Mouse (Mus musculus) small intestine, adult 2 months (tissue): ENCODE data around the gene Dhh. TPM values are rescaled to one million over a fixed set of nuclear protein-coding genes. Genes with fewer than 3 reads are reported as not detected.
A peak's percentile ranks its signal among the peaks of the same experiment; 100 is the strongest.

Experiments
- H3K27ac ChIP-seq: fragments of 200-500 bp; 2 replicates; pipeline ENCODE4 v1.5.1; 2012; ENCODE audit warnings: low read depth, low read length, control low read depth, inconsistent platforms; ENCODE audit not compliant: insufficient read depth
- H3K27me3 ChIP-seq: fragments of 200-500 bp; 2 replicates; pipeline ENCODE4 v1.6.1; 2012; ENCODE audit warnings: mild to moderate bottlenecking, moderate library complexity, low read length, inconsistent platforms; ENCODE audit not compliant: control insufficient read depth, insufficient read depth
- H3K36me3 ChIP-seq: fragments of 200-500 bp; 2 replicates; pipeline ENCODE4 v1.6.1; 2012; ENCODE audit warnings: mild to moderate bottlenecking, low read length, control low read depth, inconsistent platforms; ENCODE audit not compliant: control insufficient read depth, insufficient read depth
- H3K4me1 ChIP-seq: fragments of 200-500 bp; 2 replicates; pipeline ENCODE4 v1.6.1; 2012; ENCODE audit warnings: low read length, inconsistent platforms, mixed read lengths; ENCODE audit not compliant: control insufficient read depth, insufficient read depth, insufficient read length
- H3K4me3 ChIP-seq: fragments of 200-500 bp; 2 replicates; pipeline ENCODE4 v1.5.1; 2012; ENCODE audit warnings: low read depth, mild to moderate bottlenecking, control low read depth, inconsistent platforms, low read length, moderate library complexity
- CTCF ChIP-seq: fragments of 200-500 bp; IDR thresholded peaks from 2 replicates; pipeline ENCODE4 v1.5.1; 2012; ENCODE audit warnings: low read depth, mild to moderate bottlenecking, control low read depth, inconsistent platforms, low read length, moderate library complexity, mixed read lengths; ENCODE audit not compliant: insufficient replicate concordance, insufficient read length; ENCODE audit errors: extremely low read depth
- POLR2A ChIP-seq: fragments of 200-500 bp; IDR thresholded peaks from 2 replicates; pipeline ENCODE4 v1.6.1; 2012; ENCODE audit warnings: low read depth, mild to moderate bottlenecking, control low read depth, inconsistent platforms, low read length, moderate library complexity
- WGBS: fragments of 180-500 bp; shearing (Covaris S2); methylation state at CpG from one replicate; pipeline ENCODE4 v1.1.7; 2018; 5-methylcytosine and 5-hydroxymethylcytosine counted together
- polyA plus RNA-seq: library from polyadenylated mRNA; depleted of rRNA; stranded (reverse); fragments of >200 nt; gene quantifications from 2 replicates; pipeline ENCODE4 v1.2.3, GENCODE M21; 2012

The Dhh gene
- polyA plus RNA-seq, 1 experiment: 0.55 TPM

- H3K27me3 ChIP-seq: no peaks in the 10 kb centered on the region
- H3K27ac ChIP-seq: peak overlapping the region; percentile 85; the same call in 1 of the 2 replicates
- peaks cover 2% of the 10 kb centered on the region; the same call in 1 of the 2 replicates for H3K4me1 ChIP-seq
- TF ChIP-seq CTCF: no peak
- TF ChIP-seq POLR2A: no peak
- 55% methylated on average over 1 of the region's 1 CpGs for WGBS
- H3K36me3 ChIP-seq: no peaks in the 10 kb centered on the region
- no peak overlapping the region for H3K4me3 ChIP-seq
Observed at GRCm38 (mm10) chr15:98884106-98884505, 14.2 kb downstream of the Dhh start.

GRCm38 (mm10) chr15:98883661-98884060 is 14.7 kb downstream of the Dhh start:
- no peaks in the 10 kb centered on the region for H3K27me3 ChIP-seq
- peaks cover 2% of the 10 kb centered on the region; the same call in 1 of the 2 replicates for H3K4me1 ChIP-seq
- TF ChIP-seq POLR2A (no peak), CTCF (no peak)
- 0 out of 2 replicates have a peak, but pooled peaks cover 3% of the 10 kb centered on the region for H3K36me3 ChIP-seq
- H3K27ac ChIP-seq: peak overlapping the region; percentile 94
- H3K4me3 ChIP-seq: no peak overlapping the region

GRCm38 (mm10) chr15:98881656-98882008 is 16.7 kb downstream of the Dhh start:
- Histone ChIP-seq H3K27ac (peak overlapping the region; percentile 35; the same call in 1 of the 2 replicates), H3K36me3 (peaks cover 9% of the 10 kb centered on the region), H3K4me3 (no peak overlapping the region), H3K4me1 (peaks cover 2% of the 10 kb centered on the region; the same call in 1 of the 2 replicates), H3K27me3 (no peaks in the 10 kb centered on the region)
- 12% methylated on average over 5 of the region's 5 CpGs for WGBS
- no peak for TF ChIP-seq POLR2A
- no peak for TF ChIP-seq CTCF

DNA sequence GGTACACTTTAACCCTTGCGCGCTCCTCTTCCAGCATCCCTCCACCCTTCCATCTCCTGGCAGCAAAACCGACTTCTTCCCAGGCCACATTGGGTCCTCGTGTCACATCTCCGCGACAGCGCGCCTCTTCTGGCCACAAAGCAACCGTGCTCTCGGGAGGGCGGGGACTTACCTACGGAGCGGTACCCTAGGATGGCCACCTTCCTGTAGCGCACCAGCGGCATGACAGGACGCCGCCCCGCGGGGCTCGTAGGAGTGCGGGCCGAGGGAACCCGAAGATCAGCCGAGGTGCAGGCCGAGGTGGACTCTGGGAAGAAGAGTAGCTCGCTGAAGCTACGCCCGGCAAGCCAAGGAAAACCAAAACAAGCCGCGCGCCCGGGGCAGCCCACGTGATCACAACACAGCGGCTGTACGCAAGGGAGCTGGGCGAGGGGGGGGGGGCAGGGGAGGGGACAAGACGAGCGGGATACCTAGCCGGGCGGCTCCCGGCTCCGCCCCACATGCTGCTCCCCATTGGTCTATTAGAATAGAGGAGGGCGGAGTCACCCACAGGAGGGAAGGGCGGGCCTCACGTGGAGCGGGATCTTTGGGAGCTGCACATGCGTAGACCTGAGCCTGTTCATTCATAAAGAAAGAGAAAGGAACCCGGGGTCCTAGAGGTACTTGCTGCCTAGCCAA is 17.2 kb downstream of the Dhh start:
- TF ChIP-seq POLR2A (0 out of 2 replicates have a peak, but pooled peaks have one; percentile 19), CTCF (peak; percentile 34; the same call in 1 of the 2 replicates)
- Histone ChIP-seq H3K27me3 (no peaks in the 10 kb centered on the region), H3K36me3 (peaks cover 9% of the 10 kb centered on the region), H3K27ac (peak overlapping the region; percentile 95), H3K4me1 (peaks cover 2% of the 10 kb centered on the region; the same call in 1 of the 2 replicates), H3K4me3 (peak overlapping the region; percentile 96)
- under 1% methylated on average over 48 of the region's 48 CpGs for WGBS

DNA sequence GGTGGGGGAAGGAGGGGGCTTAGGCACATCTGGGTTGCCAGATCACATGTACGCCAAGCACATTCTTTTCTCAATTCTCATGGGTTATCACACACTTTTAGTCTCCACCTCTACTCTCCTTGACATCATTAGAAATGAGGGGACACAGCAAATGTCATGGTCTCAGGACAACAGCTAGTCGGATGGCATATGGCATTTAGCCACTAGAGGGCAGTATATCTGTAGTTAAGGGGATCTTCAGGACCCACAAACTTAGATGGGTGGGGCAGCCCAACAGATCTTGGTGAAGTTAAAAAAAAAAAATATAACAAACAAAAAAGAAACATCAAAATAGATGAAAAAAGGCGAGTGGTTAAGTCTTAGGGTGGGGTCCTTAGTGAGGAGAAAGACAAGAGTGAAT is 21.0 kb downstream of the Dhh start:
- no peak for TF ChIP-seq POLR2A
- TF ChIP-seq CTCF: peak; percentile 13; the same call in 1 of the 2 replicates
- H3K27me3 ChIP-seq: no peaks in the 10 kb centered on the region
- no peaks in the 10 kb centered on the region; the same call in 1 of the 2 replicates for H3K4me1 ChIP-seq
- H3K36me3 ChIP-seq: peaks cover 9% of the 10 kb centered on the region
- no peak overlapping the region for H3K27ac ChIP-seq
- 14% methylated on average over 3 of the region's 3 CpGs for WGBS
- H3K4me3 ChIP-seq: no peak overlapping the region

- H3K36me3 ChIP-seq: no peaks in the 10 kb centered on the region
- peak overlapping the region; percentile 98 for H3K4me3 ChIP-seq
- H3K27ac ChIP-seq: peak overlapping the region; percentile 98
- 1% methylated on average over 51 of the region's 51 CpGs for WGBS
- TF ChIP-seq CTCF (no peak), POLR2A (peak; percentile 7; the same call in 1 of the 2 replicates)
- H3K27me3 ChIP-seq: no peaks in the 10 kb centered on the region
- peaks cover 11% of the 10 kb centered on the region for H3K4me1 ChIP-seq
Observed at GRCm38 (mm10) chr15:98871916-98872888, 26.1 kb downstream of the Dhh start.
